ENCODE assay signal across 21 mouse cellular contexts in genomic region chr4:99318211-99318610, GRCm38 (mm10). TPM values are rescaled to one million over a fixed set of nuclear protein-coding genes. Genes with fewer than 3 reads are reported as not detected.
A peak's percentile ranks its signal among the peaks of the same experiment; 100 is the strongest.
DNase-seq lines count a peak whose midpoint lies in the region; ATAC-seq lines count a peak whose summit lies in the region.
"Had no signal": no experiment of that assay in that cellular context is flagged by ENCODE, and none has a peak within 500 bp of the region (broad histone marks: within the 10 kb centered on the region; RNA-seq: fewer than 3 reads in every experiment).

No protein-coding gene starts in this region.

- 0 out of 2 replicates have a peak, but pooled peaks cover 2% of the 10 kb centered on the region for H3K27me3 ChIP-seq in hindbrain, embryonic 12.5 days
- H3K27me3 ChIP-seq in hindbrain, embryonic 11.5 days (ENCODE audit: control insufficient read depth, insufficient read depth, low read length), result no peaks in the 10 kb centered on the region
- no peaks in the 10 kb centered on the region for H3K27me3 ChIP-seq in limb, embryonic 10.5 days (ENCODE audit: low read depth, poor library complexity, severe bottlenecking)
- H3K27me3 ChIP-seq: embryonic facial prominence, embryonic 15.5 days; midbrain, embryonic 12.5 days had no signal

- H3K36me3 ChIP-seq in hindbrain, embryonic 12.5 days, result no peaks in the 10 kb centered on the region
- H3K36me3 ChIP-seq in hindbrain, embryonic 11.5 days (ENCODE audit: control insufficient read depth, insufficient read depth, low read length), result no peaks in the 10 kb centered on the region
- no peaks in the 10 kb centered on the region for H3K36me3 ChIP-seq in limb, embryonic 10.5 days
- H3K36me3 ChIP-seq: embryonic facial prominence, embryonic 15.5 days; forebrain, embryonic 10.5 days; midbrain, embryonic 12.5 days had no signal

- no peak overlapping the region for H3K9ac ChIP-seq in hindbrain, embryonic 12.5 days
- H3K9ac ChIP-seq in hindbrain, embryonic 11.5 days (ENCODE audit: low read depth, low read length), result no peak overlapping the region
- H3K9ac ChIP-seq: embryonic facial prominence, embryonic 15.5 days; liver, embryonic 14.5 days; midbrain, embryonic 12.5 days had no signal

- no peaks in the 10 kb centered on the region for H3K4me1 ChIP-seq in hindbrain, embryonic 12.5 days
- H3K4me1 ChIP-seq in hindbrain, embryonic 11.5 days (replicated peaks; ENCODE audit: control insufficient read depth, insufficient read depth, low read length), result no peaks in the 10 kb centered on the region
- peaks cover 15% of the 10 kb centered on the region for H3K4me1 ChIP-seq in limb, embryonic 10.5 days
- H3K4me1 ChIP-seq: embryonic facial prominence, embryonic 15.5 days; midbrain, embryonic 12.5 days had no signal

- H3K4me2 ChIP-seq in hindbrain, embryonic 12.5 days (replicated peaks), result no peak overlapping the region
- no peak overlapping the region for H3K4me2 ChIP-seq in hindbrain, embryonic 11.5 days (replicated peaks; ENCODE audit: low read depth, low read length)
- H3K4me2 ChIP-seq: embryonic facial prominence, embryonic 15.5 days; heart, embryonic 11.5 days; midbrain, embryonic 12.5 days had no signal

- 53% methylated on average over 3 of the region's 3 CpGs for WGBS in hindbrain, embryonic 12.5 days
- WGBS in hindbrain, embryonic 11.5 days, result 51% methylated on average over 3 of the region's 3 CpGs
- WGBS in limb, embryonic 10.5 days, result 44% methylated on average over 3 of the region's 3 CpGs

- H3K4me3 ChIP-seq in hindbrain, embryonic 12.5 days, result no peak overlapping the region
- H3K4me3 ChIP-seq in hindbrain, embryonic 11.5 days (ENCODE audit: low read depth, low read length), result no peak overlapping the region
- no peak overlapping the region for H3K4me3 ChIP-seq in limb, embryonic 10.5 days
- H3K4me3 ChIP-seq: embryonic facial prominence, embryonic 15.5 days; forebrain, embryonic 10.5 days; midbrain, embryonic 12.5 days; myocyte had no signal

- DNase-seq in hindbrain, embryonic 11.5 days (ENCODE audit: low spot score), result no peak
- peak; percentile 11 for DNase-seq in adipocyte (ENCODE audit: low spot score)
- DNase-seq in kidney, adult 8-10 months, result peak; percentile 65 to 69
- peak; percentile 36 for DNase-seq in limb, embryonic 10.5 days (ENCODE audit: low spot score)
- DNase-seq in spleen, postnatal 36 days (ENCODE audit: low spot score in 2 of 2), result no peak
- no peak for DNase-seq in spleen, adult 18-20 months
- DNase-seq: cerebellum, postnatal 14 days; embryo, embryonic 11 days; gastrocnemius, postnatal 25 days; heart, postnatal 36 days; thymus, postnatal 14 days had no signal

- no peak overlapping the region for H3K27ac ChIP-seq in hindbrain, embryonic 12.5 days
- H3K27ac ChIP-seq in hindbrain, embryonic 11.5 days (ENCODE audit: low read depth, low read length), result no peak overlapping the region
- H3K27ac ChIP-seq in limb, embryonic 10.5 days, result peak overlapping the region; percentile 59
- H3K27ac ChIP-seq: embryonic facial prominence, embryonic 15.5 days; forebrain, embryonic 10.5 days; liver, embryonic 14.5 days; midbrain, embryonic 12.5 days; stomach, postnatal 0 days had no signal

- 0 out of 2 replicates have a peak, but pooled peaks have one; percentile 38 for ATAC-seq in hindbrain, embryonic 12.5 days (ENCODE audit: low FRiP score)
- no peak for ATAC-seq in hindbrain, embryonic 11.5 days (ENCODE audit: low FRiP score)
- ATAC-seq: activated CD4-positive, CD25-positive, alpha-beta regulatory T cell, adult 4 months; Patski had no signal

- no peaks in the 10 kb centered on the region for H3K9me3 ChIP-seq in hindbrain, embryonic 12.5 days (replicated peaks)
- no peaks in the 10 kb centered on the region for H3K9me3 ChIP-seq in hindbrain, embryonic 11.5 days (ENCODE audit: control insufficient read depth, low read length)
- H3K9me3 ChIP-seq in limb, embryonic 10.5 days (replicated peaks), result no peaks in the 10 kb centered on the region
- H3K9me3 ChIP-seq: embryonic facial prominence, embryonic 15.5 days; forebrain, embryonic 10.5 days; midbrain, embryonic 12.5 days had no signal

RNA-seq across cellular contexts. Expression of gene Gm12689, which starts 22.5 kb away (rescaled TPM):
- polyA plus RNA-seq in hindbrain, embryonic 12.5 days (2016; fragmentation: Nextera tagmentation; extraction: Ambion mirVana), result 0.31 TPM in 1 of 2 replicates, not detected in the other
- polyA plus RNA-seq in hindbrain, embryonic 11.5 days (2014; fragmentation: Nextera tagmentation; extraction: Ambion mirVana), result 0.17 and 0.18 TPM in 2 replicates
- polyA plus RNA-seq in limb, embryonic 10.5 days (2016; fragmentation: Nextera tagmentation; extraction: Ambion mirVana), result 0.11 and 0.18 TPM in 2 replicates
- polyA plus RNA-seq: activated CD4-positive, CD25-positive, alpha-beta regulatory T cell, adult 4 months; Patski; stomach, postnatal 0 days had no signal

Comparison
In these comparisons a context has a peak if more than half of its experiments do, and no peak if none do; other contexts are left out.
1. DNase-seq: peak in adipocyte (single experiment), kidney, adult 8-10 months (2 of 2) and limb, embryonic 10.5 days (single experiment); none in hindbrain, embryonic 11.5 days (single experiment), spleen, postnatal 36 days (0 of 2) and spleen, adult 18-20 months (0 of 2).